Mouse (Mus musculus): ENCODE data around the gene Nasp. TPM values are rescaled to one million over a fixed set of nuclear protein-coding genes. Genes with fewer than 3 reads are reported as not detected.

Nasp gene
- polyA plus RNA-seq, 1 experiment from 2014 or later: 49.4 TPM

DNA sequence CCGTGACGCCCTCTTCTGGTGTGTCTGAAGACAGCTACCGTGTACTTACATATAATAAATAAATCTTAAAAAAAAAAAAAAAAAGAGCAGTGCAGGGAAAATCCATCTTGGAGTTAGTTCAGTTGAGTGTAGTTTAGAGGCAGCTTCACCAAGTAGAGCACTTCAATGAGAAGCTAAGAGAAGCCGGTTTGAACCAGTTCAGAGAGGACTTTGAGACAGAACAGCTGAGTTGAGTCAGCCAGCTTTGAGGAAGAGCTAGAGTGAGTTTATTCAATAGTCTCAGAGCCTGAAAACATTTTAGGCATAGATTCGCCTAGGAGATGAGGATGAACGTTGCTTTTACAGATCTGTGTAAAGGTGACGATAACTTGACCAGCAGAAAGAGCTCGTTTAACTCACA is 31.9 kb downstream of the Nasp start:
- no peak for TF ChIP-seq CTCF (IDR thresholded peaks at IDR 0.05)
- ATAC-seq (no peak), DNase-seq (ENCODE audit: low read depth, low spot score) (no peak)
- in situ Hi-C loops (cut with MboI; ENCODE audit: low pct_unique_long_range_greater_than_20kb): no loop called here
- ChIA-PET CTCF (interaction anchor here (1.8 kb wide), 1 partner anchor 253 kb away, joined by 6 read pairs; no protein-coding TSS in a partner anchor), POLR2A (no interaction called here)
- H3K27me3 ChIP-seq: no peaks in the 10 kb centered on the region

DNA sequence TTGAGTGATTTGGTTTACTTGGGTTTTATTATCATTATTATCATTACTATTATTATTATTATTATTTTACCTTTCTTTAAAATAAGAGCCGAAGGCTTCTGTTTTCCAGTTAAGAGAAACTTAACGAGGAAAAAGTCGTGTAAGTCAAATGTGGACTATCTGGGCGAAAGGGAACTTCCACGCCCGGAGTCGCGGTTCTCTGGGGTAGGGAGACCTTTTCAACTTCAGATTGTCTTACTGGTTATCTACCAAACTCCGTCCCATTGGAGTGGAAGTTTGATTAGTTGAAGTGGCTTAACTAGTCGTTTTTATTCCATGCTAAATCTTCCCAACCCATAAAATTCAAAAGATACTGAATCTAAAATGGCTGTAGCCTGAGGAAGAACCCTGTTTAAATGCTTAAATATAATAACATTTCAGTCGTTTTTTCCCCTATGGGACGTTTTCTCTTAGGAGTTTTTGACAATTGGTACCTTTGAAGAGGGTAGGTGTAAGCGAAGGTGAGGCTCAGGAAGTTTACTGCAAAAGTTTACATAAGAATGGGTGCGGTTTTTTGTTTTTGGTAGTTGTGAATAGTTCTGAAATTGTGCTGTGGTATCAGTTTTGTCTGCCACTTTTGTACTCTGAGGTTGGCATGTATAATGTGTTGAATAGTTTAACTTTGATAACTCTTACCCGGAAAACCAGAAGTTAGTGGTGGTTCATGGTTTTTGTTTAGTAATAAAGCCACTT is 69.4 kb downstream of the Nasp start:
- no peak for DNase-seq (ENCODE audit: low read depth, low spot score)
- in situ Hi-C loops (cut with MboI; ENCODE audit: low pct_unique_long_range_greater_than_20kb): no loop called here
- H3K27me3 ChIP-seq: no peaks in the 10 kb centered on the region
- ChIA-PET CTCF (no interaction called here), POLR2A (no interaction called here)
- no peak for ATAC-seq
- no peak for TF ChIP-seq CTCF (IDR thresholded peaks at IDR 0.05)

DNA sequence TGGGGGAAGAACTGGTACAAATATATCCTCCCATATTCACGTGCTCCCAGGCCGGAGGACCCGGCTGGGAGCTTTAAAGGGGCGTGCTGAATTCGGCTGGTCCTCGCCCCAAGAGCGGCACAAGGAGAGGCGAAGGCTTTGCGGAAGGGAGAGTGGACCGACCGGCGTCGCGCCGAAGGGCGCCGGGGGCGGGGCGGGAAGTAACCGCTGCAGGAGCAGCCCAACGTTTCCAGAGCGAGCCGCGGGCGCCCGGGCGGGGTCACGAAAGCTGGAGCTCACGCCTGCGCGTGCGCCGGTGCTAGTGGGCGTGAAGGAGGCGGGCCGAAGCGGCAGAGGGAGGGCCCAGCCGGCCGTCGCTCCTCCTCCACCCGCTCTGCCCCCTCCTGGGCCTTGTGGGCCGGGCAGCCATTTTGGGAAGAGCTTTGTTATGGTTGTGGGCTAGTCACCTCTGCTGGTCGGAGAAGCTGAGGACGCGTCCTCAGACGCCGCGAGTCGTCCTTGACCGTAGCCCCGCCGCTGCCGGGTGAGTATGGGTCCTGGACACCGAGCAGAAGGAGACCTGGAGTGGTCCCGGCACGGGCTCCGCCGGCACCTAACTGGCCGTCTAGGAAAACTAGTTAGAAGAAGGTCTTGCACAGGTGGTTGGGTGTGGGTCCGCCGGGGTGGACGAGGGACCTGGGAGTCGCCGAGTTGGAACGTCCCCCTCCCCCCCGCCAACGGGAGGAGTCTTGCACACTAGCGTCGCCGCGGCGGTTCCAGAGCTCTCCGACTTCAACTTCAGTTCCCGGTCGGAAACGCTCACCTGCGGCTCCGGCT is 70.2 kb downstream of the Nasp start, which contains the start of gene Gpbp1l1:
Gpbp1l1 (plus strand) TSS at position 353 of the 816 bp plus-strand sequence.
- H3K27me3 ChIP-seq: no peaks in the 10 kb centered on the region
- TF ChIP-seq CTCF (IDR thresholded peaks at IDR 0.05): no peak
- ATAC-seq (peak; percentile 81), DNase-seq (ENCODE audit: low read depth, low spot score) (peak; percentile 68)
- CTCF ChIA-PET: no interaction called here
- POLR2A ChIA-PET: interaction anchor here (1.3 kb wide), 1 partner anchor 215 kb away, joined by 3 read pairs; no protein-coding TSS in a partner anchor
- in situ Hi-C loops (cut with MboI; ENCODE audit: low pct_unique_long_range_greater_than_20kb): no loop called here

DNA sequence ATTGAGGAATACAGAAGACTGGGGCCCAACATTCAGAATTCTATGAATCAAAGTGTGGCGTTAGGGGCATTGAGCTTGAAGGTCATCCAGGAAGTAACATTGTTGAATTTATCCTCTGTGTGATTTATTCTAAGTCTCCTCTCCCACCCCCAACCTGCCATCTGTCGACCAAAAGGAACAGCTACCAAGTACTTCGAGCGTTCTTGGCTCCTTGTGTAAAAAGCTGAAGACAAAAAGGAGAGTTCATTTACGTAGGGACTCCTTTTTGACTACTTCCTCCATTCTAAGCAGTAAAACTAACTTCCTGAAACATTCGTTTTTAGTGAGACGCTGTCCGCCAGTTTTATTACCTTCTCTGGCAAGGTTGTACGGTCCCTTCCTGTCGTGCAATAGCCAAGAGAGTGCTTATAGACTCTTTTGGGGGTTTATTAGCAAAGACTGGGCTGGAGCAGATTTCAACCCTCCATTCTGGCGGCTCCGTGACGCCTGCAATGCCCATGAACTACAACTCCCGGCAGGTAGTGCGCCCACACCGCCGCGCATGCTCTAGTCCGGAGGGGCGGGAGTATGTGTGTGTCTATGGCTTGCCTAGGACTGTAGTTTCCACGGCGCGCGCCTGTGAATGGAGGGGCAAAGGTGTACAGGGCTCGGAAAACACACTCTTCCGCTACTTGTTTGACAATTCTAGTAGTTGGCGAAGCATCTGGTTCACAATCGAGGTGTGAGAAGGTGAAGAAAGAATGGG is 71.0 kb downstream of the Nasp start:
- H3K27me3 ChIP-seq: no peaks in the 10 kb centered on the region
- in situ Hi-C loops (cut with MboI; ENCODE audit: low pct_unique_long_range_greater_than_20kb): no loop called here
- peak; percentile 92 for ATAC-seq
- CTCF ChIA-PET: no interaction called here
- DNase-seq (ENCODE audit: low read depth, low spot score): peak; percentile 51
- POLR2A ChIA-PET: interaction anchor here (0.7 to 1.3 kb wide), 3 partner anchors 46 to 214 kb away, joined by 3 read pairs; no protein-coding TSS in a partner anchor
- no peak for TF ChIP-seq CTCF (IDR thresholded peaks at IDR 0.05)

DNA sequence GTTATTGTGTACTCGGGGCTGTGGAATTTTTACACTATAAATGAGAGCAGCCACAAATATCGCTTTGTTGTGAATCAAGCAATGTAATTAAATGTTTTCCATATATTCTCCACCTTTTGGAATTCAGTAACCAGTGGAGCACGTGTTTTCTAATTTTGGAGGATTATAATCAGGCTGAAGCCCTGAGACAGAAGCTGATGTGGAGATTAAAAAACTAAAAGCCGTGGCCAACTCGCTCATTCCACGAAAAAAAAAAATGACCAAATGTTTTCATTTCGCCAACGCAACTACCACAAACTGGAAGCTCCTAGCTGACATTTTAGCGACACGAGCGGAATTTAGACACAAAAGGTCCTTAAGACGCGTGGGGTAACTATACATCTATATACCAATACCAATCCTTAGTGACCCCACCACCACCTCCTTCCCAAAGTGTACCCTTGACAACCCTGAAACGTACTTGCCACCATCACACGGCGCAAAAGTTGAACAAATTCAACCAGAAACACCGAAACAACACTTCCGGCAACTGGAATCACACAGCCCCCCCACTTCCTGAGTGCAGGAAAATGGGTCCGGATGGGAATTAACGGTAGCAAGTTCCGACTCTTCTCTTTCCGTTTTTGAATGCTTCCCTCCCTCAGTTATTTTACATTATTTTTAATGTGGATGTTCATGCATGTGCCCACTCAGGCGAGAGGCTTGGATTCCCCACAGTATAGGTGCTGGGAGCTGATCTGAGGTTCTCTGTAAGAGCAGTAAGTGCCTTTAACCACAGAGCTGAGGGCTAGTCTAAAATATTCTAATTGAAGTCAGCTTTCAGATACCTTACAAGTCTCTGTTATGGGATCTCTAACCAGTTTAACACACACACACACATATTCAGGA is 72.1 kb downstream of the Nasp start, which contains the start of gene Tmem69:
Tmem69 (minus strand) TSS at position 524 of the 888 bp plus-strand sequence.
- no peak for TF ChIP-seq CTCF (IDR thresholded peaks at IDR 0.05)
- ATAC-seq: no peak
- peak; percentile 24 for DNase-seq (ENCODE audit: low read depth, low spot score)
- ChIA-PET POLR2A (interaction anchor here (0.7 to 1.0 kb wide), 3 partner anchors 45 to 227 kb away, joined by 3 read pairs; no protein-coding TSS in a partner anchor), CTCF (no interaction called here)
- in situ Hi-C loops (cut with MboI; ENCODE audit: low pct_unique_long_range_greater_than_20kb): no loop called here
- no peaks in the 10 kb centered on the region for H3K27me3 ChIP-seq

DNA sequence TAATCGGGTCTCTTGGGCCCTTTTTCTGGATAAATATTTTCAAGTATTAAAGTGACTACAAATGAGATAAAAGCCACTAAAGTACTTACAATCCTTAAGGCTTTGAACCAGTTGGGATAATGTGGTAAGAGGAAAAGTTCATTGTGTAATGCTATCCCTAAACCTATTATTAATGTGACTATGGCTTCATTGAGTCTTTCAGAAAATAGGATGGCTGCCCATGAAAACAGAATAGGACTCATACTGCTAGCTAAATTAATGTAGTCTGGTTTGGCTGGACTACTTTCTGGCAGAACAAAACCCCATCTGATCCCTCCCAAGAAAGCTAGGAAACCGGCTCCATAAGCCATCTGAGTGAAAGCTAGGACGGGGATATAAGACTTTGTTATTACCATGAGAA is 74.7 kb downstream of the Nasp start:
- no peak for TF ChIP-seq CTCF (IDR thresholded peaks at IDR 0.05)
- ATAC-seq (no peak), DNase-seq (ENCODE audit: low read depth, low spot score) (no peak)
- in situ Hi-C loops (cut with MboI; ENCODE audit: low pct_unique_long_range_greater_than_20kb): no loop called here
- POLR2A ChIA-PET: interaction anchor here (0.8 to 1.7 kb wide), 2 partner anchors 14 to 296 kb away, joined by 4 read pairs; no protein-coding TSS in a partner anchor
- no peaks in the 10 kb centered on the region for H3K27me3 ChIP-seq
- CTCF ChIA-PET: interaction anchor here (1.0 to 1.3 kb wide), 2 partner anchors 14 to 45 kb away, joined by 3 read pairs; partner anchors contain the start of gene Ipp

Other genes starting within 250 kb of the Nasp start
- 36.5 TPM for gene Mast2, start 163.8 kb downstream of the Nasp start, polyA plus RNA-seq (2021)
- 15.9 TPM for gene Ipp, start 120.4 kb downstream of the Nasp start, polyA plus RNA-seq (2021)
- 8.5 TPM for gene Tmem69, start 72.0 kb downstream of the Nasp start, polyA plus RNA-seq (2021)
- 43.9 TPM for gene Gpbp1l1, start 70.3 kb downstream of the Nasp start, polyA plus RNA-seq (2021)
- 1.8 TPM for gene Ccdc17, start 31.3 kb downstream of the Nasp start, polyA plus RNA-seq (2021)
- 517 TPM for gene Akr1a1, start 23.7 kb upstream of the Nasp start, polyA plus RNA-seq (2021)
- 538 TPM for gene Prdx1, start 57.6 kb upstream of the Nasp start, polyA plus RNA-seq (2021)
- gene Mmachc, start 80.5 kb upstream of the Nasp start, polyA plus RNA-seq (2021): 12.4 TPM
- gene Ccdc163, start 80.6 kb upstream of the Nasp start, polyA plus RNA-seq (2021): 30.5 TPM
- 3.6 TPM for gene Tesk2, start 93.0 kb upstream of the Nasp start, polyA plus RNA-seq (2021)
- gene Toe1, start 179.7 kb upstream of the Nasp start, polyA plus RNA-seq (2021): 14.2 TPM
- gene Mutyh, start 179.8 kb upstream of the Nasp start, polyA plus RNA-seq (2021): 5.6 TPM
- gene Hpdl, start 193.8 kb upstream of the Nasp start, polyA plus RNA-seq (2021): 0.28 TPM
- gene Zswim5, start 249.4 kb upstream of the Nasp start, polyA plus RNA-seq (2021): 0.96 TPM